In genomic region chr10:21267452-21267851, GRCm38 (mm10) we compare ENCODE assay signal across 22 mouse cellular contexts. TPM values are rescaled to one million over a fixed set of nuclear protein-coding genes. Genes with fewer than 3 reads are reported as not detected.
DNase-seq lines count a peak whose midpoint lies in the region; ATAC-seq and TF ChIP-seq lines count a peak whose summit lies in the region.
"Had no signal": no experiment of that assay in that cellular context is flagged by ENCODE, and none has a peak within 500 bp of the region (broad histone marks: within the 10 kb centered on the region; RNA-seq: fewer than 3 reads in every experiment).

No protein-coding gene starts in this region.

- H3K4me3 ChIP-seq in heart, embryonic 10.5 days = no peak overlapping the region
- no peak overlapping the region for H3K4me3 ChIP-seq in liver, embryonic 12.5 days
- H3K4me3 ChIP-seq in liver, postnatal 0 days (ENCODE audit: low read depth, low read length) = no peak overlapping the region
- H3K4me3 ChIP-seq in liver, embryonic 14.5 days (ENCODE audit: insufficient read depth in 1 of 2, low read depth in 2 of 2, low read length in 2 of 2) = no peak overlapping the region
- H3K4me3 ChIP-seq in liver, embryonic 16.5 days (ENCODE audit: low read depth, low read length) = no peak overlapping the region
- no peak overlapping the region for H3K4me3 ChIP-seq in forebrain, embryonic 12.5 days (replicated peaks)
- H3K4me3 ChIP-seq: embryonic facial prominence, embryonic 10.5 days; embryonic facial prominence, embryonic 12.5 days had no signal

- no peak for TF ChIP-seq EP300 in liver, postnatal 0 days (IDR thresholded peaks at IDR 0.05; ENCODE audit: low read depth)
- no peak for TF ChIP-seq EP300 in liver, embryonic 14.5 days (IDR thresholded peaks at IDR 0.05; ENCODE audit: low read depth)

- no peak for TF ChIP-seq CTCF in liver, postnatal 0 days (IDR thresholded peaks at IDR 0.05; ENCODE audit: low read depth)
- no peak for TF ChIP-seq CTCF in liver, embryonic 14.5 days (IDR thresholded peaks at IDR 0.05; ENCODE audit: low read depth)

- no peak for ATAC-seq in liver, embryonic 12.5 days
- ATAC-seq in liver, postnatal 0 days = no peak
- ATAC-seq in liver, embryonic 14.5 days (ENCODE audit: insufficient read depth) = no peak
- no peak for ATAC-seq in liver, embryonic 16.5 days (ENCODE audit: low read depth)
- no peak for ATAC-seq in forebrain, embryonic 12.5 days (ENCODE audit: low FRiP score)
- ATAC-seq: activated CD4-positive, CD25-positive, alpha-beta regulatory T cell, adult 4 months; forebrain, embryonic 14.5 days; forebrain, embryonic 16.5 days; Patski had no signal

- H3K36me3 ChIP-seq in heart, embryonic 10.5 days = no peaks in the 10 kb centered on the region
- H3K36me3 ChIP-seq in liver, embryonic 12.5 days = no peaks in the 10 kb centered on the region
- no peaks in the 10 kb centered on the region for H3K36me3 ChIP-seq in liver, postnatal 0 days (replicated peaks; ENCODE audit: insufficient read depth, low read length)
- no peaks in the 10 kb centered on the region for H3K36me3 ChIP-seq in liver, embryonic 14.5 days (replicated peaks; ENCODE audit: control insufficient read depth, insufficient read depth, low read depth)
- H3K36me3 ChIP-seq in liver, embryonic 16.5 days (ENCODE audit: control insufficient read depth, insufficient read depth) = no peaks in the 10 kb centered on the region
- no peaks in the 10 kb centered on the region for H3K36me3 ChIP-seq in forebrain, embryonic 12.5 days (replicated peaks)
- H3K36me3 ChIP-seq: embryonic facial prominence, embryonic 10.5 days; embryonic facial prominence, embryonic 12.5 days had no signal

- peak overlapping the region; percentile 53; the same call in 1 of the 2 replicates for H3K9ac ChIP-seq in liver, embryonic 12.5 days
- no peak overlapping the region for H3K9ac ChIP-seq in liver, postnatal 0 days (replicated peaks)
- H3K9ac ChIP-seq in liver, embryonic 14.5 days (replicated peaks) = peak overlapping the region; percentile 13; the same call in 1 of the 2 replicates
- H3K9ac ChIP-seq in liver, embryonic 16.5 days (ENCODE audit: low read depth, low read length) = peak overlapping the region; percentile 18; the same call in 1 of the 2 replicates
- H3K9ac ChIP-seq in forebrain, embryonic 12.5 days = no peak overlapping the region
- H3K9ac ChIP-seq: embryonic facial prominence, embryonic 12.5 days had no signal

- no peak for DNase-seq in heart, embryonic 10.5 days (ENCODE audit: low spot score)
- DNase-seq in heart, adult 8-10 months (ENCODE audit: low spot score) = no peak
- DNase-seq in liver, postnatal 0 days = no peak
- DNase-seq in liver, embryonic 14.5 days (ENCODE audit: low read depth in 3 of 3, low spot score in 3 of 3) = no peak
- no peak for DNase-seq in ovary, postnatal 10 days (ENCODE audit: low spot score)
- DNase-seq: adrenal gland, adult 8-10 months; adrenal gland, postnatal 14 days; adrenal gland, postnatal 36 days; cerebellum, adult 11-12 months; cerebellum, adult 2 months; cerebellum, adult 9-10 months; cerebellum, postnatal 10 days; cerebellum, postnatal 25 days had no signal

- H3K27ac ChIP-seq in heart, embryonic 10.5 days = 0 out of 2 replicates have a peak overlapping the region, but pooled peaks have one; percentile 29
- peak overlapping the region; percentile 90 for H3K27ac ChIP-seq in liver, embryonic 12.5 days
- H3K27ac ChIP-seq in liver, postnatal 0 days (ENCODE audit: low read depth) = no peak overlapping the region
- H3K27ac ChIP-seq in liver, embryonic 14.5 days = peak overlapping the region; percentile 94
- H3K27ac ChIP-seq in liver, embryonic 16.5 days (ENCODE audit: low read length) = peak overlapping the region; percentile 94
- no peak overlapping the region for H3K27ac ChIP-seq in forebrain, embryonic 12.5 days
- H3K27ac ChIP-seq: embryonic facial prominence, embryonic 10.5 days; embryonic facial prominence, embryonic 12.5 days had no signal

- H3K4me1 ChIP-seq in heart, embryonic 10.5 days = no peaks in the 10 kb centered on the region
- peaks cover 70% of the 10 kb centered on the region for H3K4me1 ChIP-seq in liver, embryonic 12.5 days
- H3K4me1 ChIP-seq in liver, postnatal 0 days (ENCODE audit: insufficient read depth) = peaks cover 25% of the 10 kb centered on the region
- peaks cover 58 to 62% of the 10 kb centered on the region in 2 experiments for H3K4me1 ChIP-seq in liver, embryonic 14.5 days (replicated peaks; ENCODE audit: control insufficient read depth in 2 of 2, insufficient read depth in 2 of 2, low read length in 1 of 2)
- peaks cover 49% of the 10 kb centered on the region for H3K4me1 ChIP-seq in liver, embryonic 16.5 days (ENCODE audit: control insufficient read depth, low read depth, low read length)
- H3K4me1 ChIP-seq in forebrain, embryonic 12.5 days = no peaks in the 10 kb centered on the region
- H3K4me1 ChIP-seq: embryonic facial prominence, embryonic 10.5 days; embryonic facial prominence, embryonic 12.5 days had no signal

- H3K4me2 ChIP-seq in liver, embryonic 12.5 days = no peak overlapping the region
- no peak overlapping the region for H3K4me2 ChIP-seq in liver, postnatal 0 days (ENCODE audit: low read depth, low read length)
- H3K4me2 ChIP-seq in liver, embryonic 14.5 days (ENCODE audit: low read depth) = no peak overlapping the region
- H3K4me2 ChIP-seq in liver, embryonic 16.5 days (ENCODE audit: low read depth, low read length) = no peak overlapping the region
- no peak overlapping the region for H3K4me2 ChIP-seq in forebrain, embryonic 12.5 days
- H3K4me2 ChIP-seq: embryonic facial prominence, embryonic 12.5 days had no signal

- H3K9me3 ChIP-seq in heart, embryonic 10.5 days = no peaks in the 10 kb centered on the region
- no peaks in the 10 kb centered on the region for H3K9me3 ChIP-seq in liver, embryonic 12.5 days (replicated peaks)
- H3K9me3 ChIP-seq in liver, postnatal 0 days (ENCODE audit: low read length) = no peaks in the 10 kb centered on the region
- H3K9me3 ChIP-seq in liver, embryonic 14.5 days (ENCODE audit: control insufficient read depth, low read length) = no peaks in the 10 kb centered on the region
- no peaks in the 10 kb centered on the region for H3K9me3 ChIP-seq in liver, embryonic 16.5 days (replicated peaks; ENCODE audit: control insufficient read depth, low read length)
- H3K9me3 ChIP-seq in forebrain, embryonic 12.5 days = no peaks in the 10 kb centered on the region
- H3K9me3 ChIP-seq: embryonic facial prominence, embryonic 10.5 days; embryonic facial prominence, embryonic 12.5 days had no signal

- no peaks in the 10 kb centered on the region for H3K27me3 ChIP-seq in heart, embryonic 10.5 days (ENCODE audit: insufficient read depth, poor library complexity, severe bottlenecking)
- H3K27me3 ChIP-seq in liver, embryonic 12.5 days (replicated peaks) = no peaks in the 10 kb centered on the region
- H3K27me3 ChIP-seq in liver, postnatal 0 days (ENCODE audit: insufficient read depth, low read length) = no peaks in the 10 kb centered on the region
- no peaks in the 10 kb centered on the region for H3K27me3 ChIP-seq in liver, embryonic 14.5 days (ENCODE audit: control insufficient read depth, insufficient read depth, low read length)
- no peaks in the 10 kb centered on the region for H3K27me3 ChIP-seq in liver, embryonic 16.5 days (ENCODE audit: control insufficient read depth, insufficient read depth, low read depth, low read length)
- no peaks in the 10 kb centered on the region for H3K27me3 ChIP-seq in forebrain, embryonic 12.5 days
- H3K27me3 ChIP-seq: embryonic facial prominence, embryonic 12.5 days had no signal

- 70% methylated on average over 2 of the region's 2 CpGs for WGBS in heart, embryonic 10.5 days
- WGBS in liver, embryonic 12.5 days (ENCODE audit: insufficient replicate concordance) = 42% methylated on average over 2 of the region's 2 CpGs
- 59% methylated on average over 2 of the region's 2 CpGs for WGBS in liver, postnatal 0 days (ENCODE audit: insufficient replicate concordance)
- WGBS in liver, embryonic 14.5 days (ENCODE audit: insufficient replicate concordance) = 42% methylated on average over 2 of the region's 2 CpGs
- WGBS in liver, embryonic 16.5 days (ENCODE audit: insufficient replicate concordance) = 44% methylated on average over 2 of the region's 2 CpGs
- 84% methylated on average over 2 of the region's 2 CpGs for WGBS in forebrain, embryonic 12.5 days

RNA-seq across cellular contexts. Expression of gene Hbs1l, which starts 28.3 kb away (rescaled TPM):
- 92.2 and 95.8 TPM in 2 replicates for polyA plus RNA-seq in heart, embryonic 10.5 days (2016; fragmentation: Nextera tagmentation; extraction: Ambion mirVana)
- total RNA-seq in heart, adult 8-10 months (2022) = 10 to 100 TPM; 62.9 to 78.5 (median 71.0) TPM
- polyA plus RNA-seq in liver, embryonic 12.5 days (2016; fragmentation: Nextera tagmentation; extraction: Ambion mirVana) = 89.2 and 89.3 TPM in 2 replicates
- 45.4 and 50.9 TPM in 2 replicates for polyA plus RNA-seq in liver, postnatal 0 days (2015; fragmentation: Nextera tagmentation; extraction: Ambion mirVana)
- 13.5 and 18.0 TPM in 2 replicates for polyA plus RNA-seq in liver, embryonic 14.5 days (2012; rRNA removed)
- polyA plus RNA-seq in liver, embryonic 14.5 days (2014; fragmentation: Nextera tagmentation; extraction: Ambion mirVana) = 56.1 and 61.8 TPM in 2 replicates
- 58.7 and 63.2 TPM in 2 replicates for polyA plus RNA-seq in liver, embryonic 16.5 days (2015; fragmentation: Nextera tagmentation; extraction: Ambion mirVana)
- polyA plus RNA-seq in forebrain, embryonic 12.5 days (2016; fragmentation: Nextera tagmentation; extraction: Ambion mirVana) = 131 and 139 TPM in 2 replicates

Comparison
In these comparisons a context has a peak if more than half of its experiments do, and no peak if none do; other contexts are left out.
1. H3K27ac ChIP-seq: peak in heart, embryonic 10.5 days (single experiment), liver, embryonic 12.5 days (single experiment), liver, embryonic 14.5 days (single experiment) and liver, embryonic 16.5 days (single experiment); none in liver, postnatal 0 days (single experiment) and forebrain, embryonic 12.5 days (single experiment).
2. H3K9ac ChIP-seq: peak in liver, embryonic 12.5 days (single experiment), liver, embryonic 14.5 days (single experiment) and liver, embryonic 16.5 days (single experiment); none in liver, postnatal 0 days (single experiment) and forebrain, embryonic 12.5 days (single experiment).